ENCODE assay signal across 8 mouse cellular contexts in the genomic region with DNA sequence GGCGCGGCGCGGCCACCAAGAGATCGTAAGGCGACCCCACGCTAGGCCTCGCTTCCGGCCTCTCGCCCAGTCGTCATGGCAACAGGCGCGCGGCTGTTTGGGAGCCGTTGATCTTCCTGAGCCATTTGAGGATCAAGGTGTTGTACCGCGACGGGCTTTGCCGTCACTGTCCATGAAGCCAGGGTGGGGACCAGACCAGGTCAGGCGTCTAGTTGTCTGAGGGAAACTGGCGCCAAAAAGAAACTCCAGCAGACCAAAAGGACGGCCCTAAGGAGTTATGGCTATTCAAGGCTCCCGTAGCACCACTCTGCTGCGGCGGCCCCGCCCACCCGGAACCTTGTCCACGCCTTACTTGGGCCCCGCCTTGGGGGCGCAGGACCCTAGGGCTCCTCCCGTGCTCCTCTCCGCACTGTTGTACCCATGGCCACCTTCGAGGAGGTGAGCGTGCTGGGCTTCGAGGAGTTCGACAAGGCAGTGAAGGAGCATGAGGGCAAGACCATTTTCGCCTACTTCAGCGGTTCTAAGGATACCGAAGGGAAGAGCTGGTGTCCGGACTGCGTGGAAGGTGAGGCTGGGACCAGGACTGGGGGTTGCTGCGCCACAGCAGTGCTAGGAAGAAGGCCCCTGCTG. TPM values are rescaled to one million over a fixed set of nuclear protein-coding genes. Genes with fewer than 3 reads are reported as not detected.
A peak's percentile ranks its signal among the peaks of the same experiment; 100 is the strongest.
DNase-seq lines count a peak whose midpoint lies in the region; ATAC-seq and TF ChIP-seq lines count a peak whose summit lies in the region.

A gene (minus strand): TSS at position 256 of the 630 bp plus-strand sequence.
A gene (plus strand): TSS at position 344 of the 630 bp plus-strand sequence.

- TF ChIP-seq CTCF in brain, embryonic 14.5 days (IDR thresholded peaks at IDR 0.05; ENCODE audit: borderline replicate concordance, extremely low read depth, insufficient read depth, insufficient read length): no peak

- TF ChIP-seq POLR2A in brain, embryonic 14.5 days (IDR thresholded peaks at IDR 0.05; ENCODE audit: borderline replicate concordance, extremely low read depth, insufficient read depth, insufficient read length, poor library complexity, severe bottlenecking): peak; percentile 23; the same call in 1 of the 2 replicates

- ATAC-seq in erythroblast, adult 5-6 weeks (replicated peaks; ENCODE audit: low FRiP score, poor library complexity, severe bottlenecking): peak; percentile 95
- ATAC-seq in heart, embryonic 11.5 days (replicated peaks; ENCODE audit: insufficient number of reproducible peaks, low FRiP score, low TSS enrichment): peak; percentile 91
- ATAC-seq in kidney, embryonic 15.5 days (replicated peaks; ENCODE audit: low FRiP score): peak; percentile 97

- no peaks in the 10 kb centered on the region for H3K27me3 ChIP-seq in heart, embryonic 11.5 days (ENCODE audit: control insufficient read depth, insufficient read depth, low read length)
- no peaks in the 10 kb centered on the region for H3K27me3 ChIP-seq in kidney, embryonic 15.5 days

- peak within 1 kb of the TSS; percentile 91 for H3K4me3 ChIP-seq in heart, embryonic 11.5 days (ENCODE audit: low read depth, low read length)
- peak within 1 kb of the TSS; percentile 73 for H3K4me3 ChIP-seq in kidney, embryonic 15.5 days (replicated peaks)

- H3K9ac ChIP-seq in heart, embryonic 11.5 days (ENCODE audit: low read depth, low read length): peak within 1 kb of the TSS; percentile 70
- peak within 1 kb of the TSS; percentile 76 for H3K9ac ChIP-seq in kidney, embryonic 15.5 days

- peaks cover 12% of the 10 kb centered on the region for H3K36me3 ChIP-seq in heart, embryonic 11.5 days (ENCODE audit: control insufficient read depth, insufficient read depth, low read length)
- peaks cover 31% of the 10 kb centered on the region for H3K36me3 ChIP-seq in kidney, embryonic 15.5 days

- no peaks in the 10 kb centered on the region for H3K9me3 ChIP-seq in heart, embryonic 11.5 days (replicated peaks; ENCODE audit: control insufficient read depth, low read length)
- no peaks in the 10 kb centered on the region for H3K9me3 ChIP-seq in kidney, embryonic 15.5 days (replicated peaks)

- H3K4me2 ChIP-seq in heart, embryonic 11.5 days: peak within 1 kb of the TSS; percentile 94
- peak within 1 kb of the TSS; percentile 90 for H3K4me2 ChIP-seq in kidney, embryonic 15.5 days

- under 1% methylated on average over 42 of the region's 42 CpGs for WGBS in heart, embryonic 11.5 days (ENCODE audit: insufficient replicate concordance)
- WGBS in kidney, embryonic 15.5 days: under 1% methylated on average over 42 of the region's 42 CpGs

- peaks cover 9% of the 10 kb centered on the region for H3K4me1 ChIP-seq in heart, embryonic 11.5 days (ENCODE audit: control insufficient read depth, insufficient read depth, low read length)
- peaks cover 28% of the 10 kb centered on the region for H3K4me1 ChIP-seq in kidney, embryonic 15.5 days

- peak within 1 kb of the TSS; percentile 54; the same call in 1 of the 2 replicates for H3K27ac ChIP-seq in heart, embryonic 11.5 days (ENCODE audit: low read depth, low read length)
- H3K27ac ChIP-seq in kidney, embryonic 15.5 days: peak within 1 kb of the TSS; percentile 87

- peak; percentile 87 for DNase-seq in CD4-positive helper T cell, adult 2 months (ENCODE audit: low read depth, low spot score)
- DNase-seq in brain, embryonic 14.5 days (ENCODE audit: low read depth): peak; percentile 94
- DNase-seq in liver: peak; percentile 89
- DNase-seq in monocyte, adult 2 months (ENCODE audit: low read depth in 1 of 2, low spot score in 2 of 2): peak; percentile 26 to 56
- peak; percentile 73 to 74 for DNase-seq in spleen, postnatal 14 days (ENCODE audit: low spot score in 2 of 2)

RNA-seq across cellular contexts. Expression of the first gene that starts in this region (rescaled TPM):
- polyA plus RNA-seq in brain, embryonic 14.5 days (2012; rRNA removed): 28.2 and 31.3 TPM in 2 replicates
- total RNA-seq in erythroblast, adult 5-6 weeks (2015; ENCODE audit: low replicate concordance): 0.84 and 4.2 TPM in 2 replicates
- total RNA-seq in erythroblast, adult 5-6 weeks (2017; ENCODE audit: low replicate concordance): 5.9 and 8.9 TPM in 2 replicates
- 5.3 and 5.4 TPM in 2 replicates for polyA plus RNA-seq in heart, embryonic 11.5 days (2014; fragmentation: Nextera tagmentation; extraction: Ambion mirVana)
- polyA plus RNA-seq in kidney, embryonic 15.5 days (2015; fragmentation: Nextera tagmentation; extraction: Ambion mirVana): 13.5 and 16.4 TPM in 2 replicates

RNA-seq across cellular contexts. Expression of the second gene that starts in this region (rescaled TPM):
- polyA plus RNA-seq in brain, embryonic 14.5 days (2012; rRNA removed): 66.5 and 78.4 TPM in 2 replicates
- total RNA-seq in erythroblast, adult 5-6 weeks (2015; ENCODE audit: low replicate concordance): 32.5 and 42.6 TPM in 2 replicates
- 13.6 and 17.0 TPM in 2 replicates for total RNA-seq in erythroblast, adult 5-6 weeks (2017; ENCODE audit: low replicate concordance)
- polyA plus RNA-seq in heart, embryonic 11.5 days (2014; fragmentation: Nextera tagmentation; extraction: Ambion mirVana): 150 and 155 TPM in 2 replicates
- 200 and 216 TPM in 2 replicates for polyA plus RNA-seq in kidney, embryonic 15.5 days (2015; fragmentation: Nextera tagmentation; extraction: Ambion mirVana)

Comparison
In these comparisons a context has a peak if more than half of its experiments do, and no peak if none do; other contexts are left out.
1. Peak in every context shown above with its lines: DNase-seq, ATAC-seq, H3K4me3 ChIP-seq and H3K27ac ChIP-seq.
2. DNase-seq: peak in every context shown above with its lines; median percentile 94 in brain, embryonic 14.5 days; 89 in liver; 87 in CD4-positive helper T cell, adult 2 months; 74 in spleen, postnatal 14 days; 41 in monocyte, adult 2 months.